In genomic region chr10:54032316-54033092, GRCm38 (mm10) we compare ENCODE assay signal across 8 mouse cellular contexts. TPM values are rescaled to one million over a fixed set of nuclear protein-coding genes. Genes with fewer than 3 reads are reported as not detected.
A peak's percentile ranks its signal among the peaks of the same experiment; 100 is the strongest.
DNase-seq lines count a peak whose midpoint lies in the region; ATAC-seq and TF ChIP-seq lines count a peak whose summit lies in the region.

No protein-coding gene starts in this region.

- H3K36me3 ChIP-seq in C2C12 (ENCODE audit: control insufficient read depth, insufficient read depth): no peaks in the 10 kb centered on the region
- H3K36me3 ChIP-seq in heart, embryonic 12.5 days: 0 out of 2 replicates have a peak, but pooled peaks cover 6% of the 10 kb centered on the region
- H3K36me3 ChIP-seq in liver, embryonic 16.5 days (ENCODE audit: control insufficient read depth, insufficient read depth): peaks cover 24% of the 10 kb centered on the region
- H3K36me3 ChIP-seq in hindbrain, embryonic 16.5 days (ENCODE audit: control insufficient read depth, insufficient read depth, low read length): no peaks in the 10 kb centered on the region

- WGBS in heart, embryonic 12.5 days: 63% methylated on average over 9 of the region's 9 CpGs
- 61% methylated on average over 9 of the region's 9 CpGs for WGBS in liver, embryonic 16.5 days (ENCODE audit: insufficient replicate concordance)
- 94% methylated on average over 9 of the region's 9 CpGs for whole genome bisulfite sequencing in hindbrain, embryonic 16.5 days

- TF ChIP-seq CTCF in C2C12 (IDR thresholded peaks at IDR 0.05; ENCODE audit: control insufficient read depth, insufficient read depth, insufficient read length): no peak

- H3K9ac ChIP-seq in heart, embryonic 12.5 days: no peak overlapping the region
- H3K9ac ChIP-seq in liver, embryonic 16.5 days (ENCODE audit: low read depth, low read length): peak overlapping the region; percentile 17; the same call in 1 of the 2 replicates
- no peak overlapping the region for H3K9ac ChIP-seq in hindbrain, embryonic 16.5 days (ENCODE audit: low read depth, low read length)

- H3K79me3 ChIP-seq in C2C12 (ENCODE audit: low read depth): no peaks in the 10 kb centered on the region

- ATAC-seq in activated CD4-positive, CD25-positive, alpha-beta regulatory T cell, adult 4 months: peak; percentile 67
- ATAC-seq in heart, embryonic 12.5 days (ENCODE audit: insufficient number of reproducible peaks, low FRiP score): peak; percentile 51; the same call in 1 of the 2 replicates
- peak; percentile 55 for ATAC-seq in liver, embryonic 16.5 days (ENCODE audit: low read depth)
- no peak for ATAC-seq in hindbrain, embryonic 16.5 days

- H3K9me3 ChIP-seq in heart, embryonic 12.5 days (replicated peaks): no peaks in the 10 kb centered on the region
- no peaks in the 10 kb centered on the region for H3K9me3 ChIP-seq in liver, embryonic 16.5 days (replicated peaks; ENCODE audit: control insufficient read depth, low read length)
- no peaks in the 10 kb centered on the region for H3K9me3 ChIP-seq in hindbrain, embryonic 16.5 days (ENCODE audit: control insufficient read depth, low read length)

- no peak overlapping the region for H3K4me3 ChIP-seq in C2C12 (ENCODE audit: insufficient read depth, poor library complexity, severe bottlenecking)
- H3K4me3 ChIP-seq in heart, embryonic 12.5 days: no peak overlapping the region
- no peak overlapping the region for H3K4me3 ChIP-seq in liver, embryonic 16.5 days (ENCODE audit: low read depth, low read length)
- H3K4me3 ChIP-seq in hindbrain, embryonic 16.5 days (ENCODE audit: low read length): no peak overlapping the region

- 0 out of 2 replicates have a peak overlapping the region, but pooled peaks have one; percentile 34 for H3K27ac ChIP-seq in heart, embryonic 12.5 days (ENCODE audit: poor library complexity, severe bottlenecking)
- peak overlapping the region; percentile 72 for H3K27ac ChIP-seq in liver, embryonic 16.5 days (ENCODE audit: low read length)
- H3K27ac ChIP-seq in hindbrain, embryonic 16.5 days (ENCODE audit: low read depth, low read length): no peak overlapping the region

- H3K27me3 ChIP-seq in C2C12 (ENCODE audit: control insufficient read depth, insufficient read depth, insufficient read length): no peaks in the 10 kb centered on the region
- H3K27me3 ChIP-seq in heart, embryonic 12.5 days (replicated peaks): no peaks in the 10 kb centered on the region
- no peaks in the 10 kb centered on the region for H3K27me3 ChIP-seq in liver, embryonic 16.5 days (ENCODE audit: control insufficient read depth, insufficient read depth, low read depth, low read length)
- no peaks in the 10 kb centered on the region for H3K27me3 ChIP-seq in hindbrain, embryonic 16.5 days (replicated peaks; ENCODE audit: control insufficient read depth, insufficient read depth, low read length)

- no peak overlapping the region for H3K4me2 ChIP-seq in heart, embryonic 12.5 days
- H3K4me2 ChIP-seq in liver, embryonic 16.5 days (ENCODE audit: low read depth, low read length): peak overlapping the region; percentile 8; the same call in 1 of the 2 replicates
- H3K4me2 ChIP-seq in hindbrain, embryonic 16.5 days (ENCODE audit: low read length): no peak overlapping the region

- no peaks in the 10 kb centered on the region for H3K79me2 ChIP-seq in C2C12 (ENCODE audit: control insufficient read depth, insufficient read depth)

- no peak overlapping the region for H3ac ChIP-seq in C2C12 (ENCODE audit: control insufficient read depth, insufficient read length, low read depth)

- DNase-seq in cerebellum, postnatal 4 days (ENCODE audit: low spot score in 2 of 2): no peak
- no peak for DNase-seq in right cerebral cortex, postnatal 25 days
- DNase-seq in cerebellum, adult 11-12 months: no peak

- peaks cover 13% of the 10 kb centered on the region for H3K4me1 ChIP-seq in heart, embryonic 12.5 days (replicated peaks)
- peaks cover 37% of the 10 kb centered on the region for H3K4me1 ChIP-seq in liver, embryonic 16.5 days (ENCODE audit: control insufficient read depth, low read depth, low read length)
- no peaks in the 10 kb centered on the region for H3K4me1 ChIP-seq in hindbrain, embryonic 16.5 days (ENCODE audit: control insufficient read depth, insufficient read depth, low read depth, low read length)

TF ChIP-seq in C2C12, 6 proteins besides CTCF, POLR2A, EP300 and RAD21:
- TF ChIP-seq CEBPB (IDR thresholded peaks at IDR 0.05; ENCODE audit: low read depth) (no peak), MYOD1 (IDR thresholded peaks at IDR 0.05; ENCODE audit: control insufficient read depth, insufficient read length, low read depth) (peak; percentile 24)
TF ChIP-seq in C2C12: peak in this region for 1.

RNA-seq across cellular contexts. Expression of gene Man1a, which starts 43.9 kb away (rescaled TPM):
- polyA plus RNA-seq in C2C12 (2012; fragmentation: generic; extraction: Trizol): 4.2 TPM
- 10 to 100 TPM; 16.9 to 17.2 TPM for polyA plus RNA-seq in activated CD4-positive, CD25-positive, alpha-beta regulatory T cell, adult 4 months (2017; shearing (Covaris generic))
- 9.4 and 10.6 TPM in 2 replicates for polyA plus RNA-seq in heart, embryonic 12.5 days (2016; fragmentation: Nextera tagmentation; extraction: Ambion mirVana)
- polyA plus RNA-seq in liver, embryonic 16.5 days (2015; fragmentation: Nextera tagmentation; extraction: Ambion mirVana): 12.5 and 14.2 TPM in 2 replicates
- polyA plus RNA-seq in hindbrain, embryonic 16.5 days (2015; fragmentation: Nextera tagmentation; extraction: Ambion mirVana): 4.1 and 4.2 TPM in 2 replicates
